10 mouse cellular contexts compared by ENCODE assay signal in genomic region chr3:85649176-85649575, GRCm38 (mm10).
"Had no signal": no experiment of that assay in that cellular context is flagged by ENCODE, and none has a peak within 500 bp of the region (broad histone marks: within the 10 kb centered on the region; RNA-seq: fewer than 3 reads in every experiment).

No protein-coding gene starts in this region.

- DNase-seq: kidney, postnatal 10 days; kidney, postnatal 4 days; left cerebral cortex, postnatal 4 days; lung, adult 18-20 months; lung, postnatal 36 days; midbrain, embryonic 14.5 days; right cerebral cortex, postnatal 4 days; spleen, adult 18-20 months; thymus, adult 2 months; thymus, postnatal 25 days had no signal
